Mouse (Mus musculus): Measurements from ENCODE around the gene Gsc2. TPM values are rescaled to one million over a fixed set of nuclear protein-coding genes. Genes with fewer than 3 reads are reported as not detected.
A peak's percentile ranks its signal among the peaks of the same experiment; 100 is the strongest.
"Not testable (repeated sequence)": the region's sequence is repeated elsewhere in the genome, so short reads cannot be mapped to it uniquely, and the experiment has no call there.

Gene Gsc2
- not detected in 2 replicates for polyA plus RNA-seq (2014; fragmentation: Nextera tagmentation; extraction: Ambion mirVana)

- no peak within 1 kb of the TSS for H3K27ac ChIP-seq (replicated peaks in 1 of 2; ENCODE audit: control insufficient read depth in 1 of 2, insufficient read depth in 1 of 2, low read depth in 2 of 2, low read length in 2 of 2)
- under 1% methylated on average over 94 of the region's 106 CpGs for WGBS
- H3K9ac ChIP-seq (ENCODE audit: low read length) = peak within 1 kb of the TSS; percentile 25; the same call in 1 of the 2 replicates
Measured at GRCm38 (mm10) chr16:17914307-17915249, at the start of gene Gsc2. Gene Gsc2, minus strand, starts transcription at chr16:17915059.

GRCm38 (mm10) chr16:17962091-17962490 lies 47.2 kb upstream of the Gsc2 start:
- no peaks in the 10 kb centered on the region for H3K27me3 ChIP-seq (ENCODE audit: control insufficient read depth, insufficient read depth, low read length)
- no peak overlapping the region for H3K4me2 ChIP-seq (ENCODE audit: low read length)
- H3K9me3 ChIP-seq (ENCODE audit: control insufficient read depth, low read length) = no peaks in the 10 kb centered on the region
- H3K36me3 ChIP-seq (ENCODE audit: control insufficient read depth, insufficient read depth, low read length) = no peaks in the 10 kb centered on the region
- H3K9ac ChIP-seq (ENCODE audit: low read length) = no peak overlapping the region
- no peak overlapping the region for H3K27ac ChIP-seq (replicated peaks in 1 of 2; ENCODE audit: control insufficient read depth in 1 of 2, insufficient read depth in 1 of 2, low read depth in 2 of 2, low read length in 2 of 2)
- ATAC-seq (ENCODE audit: insufficient number of reproducible peaks, insufficient read depth, low FRiP score, low read depth) = no peak
- H3K4me1 ChIP-seq (ENCODE audit: control insufficient read depth in 2 of 2, insufficient read depth in 2 of 2, low read length in 2 of 2) = no peaks in the 10 kb centered on the region
- H3K4me3 ChIP-seq (ENCODE audit: control insufficient read depth in 1 of 2, insufficient read depth in 1 of 2, low read depth in 1 of 2, low read length in 2 of 2) = no peak overlapping the region
- WGBS = 67% methylated on average over 7 of the region's 7 CpGs

More at GRCm38 (mm10) chr16:17914307-17915249, at the start of gene Gsc2:
- H3K36me3 ChIP-seq (ENCODE audit: control insufficient read depth, insufficient read depth, low read length) = no peaks in the 10 kb centered on the region
- ATAC-seq (ENCODE audit: insufficient number of reproducible peaks, insufficient read depth, low FRiP score, low read depth) = no peak
- H3K4me2 ChIP-seq (ENCODE audit: low read length) = peak within 1 kb of the TSS; percentile 70
- no peaks in the 10 kb centered on the region for H3K9me3 ChIP-seq (ENCODE audit: control insufficient read depth, low read length)
- peaks cover 67% of the 10 kb centered on the region for H3K27me3 ChIP-seq (ENCODE audit: control insufficient read depth, insufficient read depth, low read length)
- H3K4me3 ChIP-seq (ENCODE audit: control insufficient read depth in 1 of 2, insufficient read depth in 1 of 2, low read depth in 1 of 2, low read length in 2 of 2) = peak within 1 kb of the TSS; percentile 7 to 38; a peak in 3 of 4 replicates
- peaks cover 3 to 17% of the 10 kb centered on the region in 2 experiments for H3K4me1 ChIP-seq (ENCODE audit: control insufficient read depth in 2 of 2, insufficient read depth in 2 of 2, low read length in 2 of 2)

- H3K4me1 ChIP-seq (ENCODE audit: control insufficient read depth in 2 of 2, insufficient read depth in 2 of 2, low read length in 2 of 2); H3K9ac ChIP-seq (ENCODE audit: low read length); H3K4me3 ChIP-seq (ENCODE audit: control insufficient read depth in 1 of 2, insufficient read depth in 1 of 2, low read depth in 1 of 2, low read length in 2 of 2); ATAC-seq (ENCODE audit: insufficient number of reproducible peaks, insufficient read depth, low FRiP score, low read depth); H3K4me2 ChIP-seq (ENCODE audit: low read length); H3K27me3 ChIP-seq (ENCODE audit: control insufficient read depth, insufficient read depth, low read length); H3K27ac ChIP-seq (replicated peaks in 1 of 2; ENCODE audit: control insufficient read depth in 1 of 2, insufficient read depth in 1 of 2, low read depth in 2 of 2, low read length in 2 of 2); H3K36me3 ChIP-seq (ENCODE audit: control insufficient read depth, insufficient read depth, low read length); H3K9me3 ChIP-seq (ENCODE audit: control insufficient read depth, low read length): not testable (repeated sequence)
- 96% methylated on average over 15 of the region's 17 CpGs for WGBS
Measured at GRCm38 (mm10) chr16:17956052-17956638, 41.3 kb upstream of the Gsc2 start.

- Histone ChIP-seq H3K4me2 (ENCODE audit: low read length) (no peak overlapping the region), H3K27ac (replicated peaks in 1 of 2; ENCODE audit: control insufficient read depth in 1 of 2, insufficient read depth in 1 of 2, low read depth in 2 of 2, low read length in 2 of 2) (no peak overlapping the region), H3K4me1 (ENCODE audit: control insufficient read depth in 2 of 2, insufficient read depth in 2 of 2, low read length in 2 of 2) (no peaks in the 10 kb centered on the region), H3K4me3 (ENCODE audit: control insufficient read depth in 1 of 2, insufficient read depth in 1 of 2, low read depth in 1 of 2, low read length in 2 of 2) (no peak overlapping the region), H3K9ac (ENCODE audit: low read length) (no peak overlapping the region), H3K36me3 (ENCODE audit: control insufficient read depth, insufficient read depth, low read length) (no peaks in the 10 kb centered on the region), H3K27me3 (ENCODE audit: control insufficient read depth, insufficient read depth, low read length) (no peaks in the 10 kb centered on the region), H3K9me3 (ENCODE audit: control insufficient read depth, low read length) (no peaks in the 10 kb centered on the region)
- 68% methylated on average over 3 of the region's 4 CpGs for WGBS
- ATAC-seq (ENCODE audit: insufficient number of reproducible peaks, insufficient read depth, low FRiP score, low read depth) = no peak
Measured at GRCm38 (mm10) chr16:17951618-17952017, 36.8 kb upstream of the Gsc2 start.

GRCm38 (mm10) chr16:17950068-17950467 lies 35.2 kb upstream of the Gsc2 start:
- Histone ChIP-seq H3K4me2 (ENCODE audit: low read length) (no peak overlapping the region), H3K9ac (ENCODE audit: low read length) (no peak overlapping the region), H3K4me3 (ENCODE audit: control insufficient read depth in 1 of 2, insufficient read depth in 1 of 2, low read depth in 1 of 2, low read length in 2 of 2) (no peak overlapping the region), H3K27ac (replicated peaks in 1 of 2; ENCODE audit: control insufficient read depth in 1 of 2, insufficient read depth in 1 of 2, low read depth in 2 of 2, low read length in 2 of 2) (no peak overlapping the region), H3K4me1 (ENCODE audit: control insufficient read depth in 2 of 2, insufficient read depth in 2 of 2, low read length in 2 of 2) (no peaks in the 10 kb centered on the region), H3K27me3 (ENCODE audit: control insufficient read depth, insufficient read depth, low read length) (no peaks in the 10 kb centered on the region), H3K9me3 (ENCODE audit: control insufficient read depth, low read length) (no peaks in the 10 kb centered on the region), H3K36me3 (ENCODE audit: control insufficient read depth, insufficient read depth, low read length) (no peaks in the 10 kb centered on the region)
- ATAC-seq (ENCODE audit: insufficient number of reproducible peaks, insufficient read depth, low FRiP score, low read depth) = no peak
- WGBS = 67% methylated on average over 4 of the region's 4 CpGs

GRCm38 (mm10) chr16:17949421-17949877 lies 34.6 kb upstream of the Gsc2 start:
- WGBS = 50% methylated on average over 2 of the region's 2 CpGs
- H3K9me3 ChIP-seq (ENCODE audit: control insufficient read depth, low read length) = no peaks in the 10 kb centered on the region
- H3K27ac ChIP-seq (replicated peaks in 1 of 2; ENCODE audit: control insufficient read depth in 1 of 2, insufficient read depth in 1 of 2, low read depth in 2 of 2, low read length in 2 of 2) = no peak overlapping the region
- no peaks in the 10 kb centered on the region for H3K36me3 ChIP-seq (ENCODE audit: control insufficient read depth, insufficient read depth, low read length)
- no peak overlapping the region for H3K9ac ChIP-seq (ENCODE audit: low read length)
- H3K27me3 ChIP-seq (ENCODE audit: control insufficient read depth, insufficient read depth, low read length) = no peaks in the 10 kb centered on the region
- no peak overlapping the region for H3K4me2 ChIP-seq (ENCODE audit: low read length)
- no peak overlapping the region for H3K4me3 ChIP-seq (ENCODE audit: control insufficient read depth in 1 of 2, insufficient read depth in 1 of 2, low read depth in 1 of 2, low read length in 2 of 2)
- no peak for ATAC-seq (ENCODE audit: insufficient number of reproducible peaks, insufficient read depth, low FRiP score, low read depth)
- H3K4me1 ChIP-seq (ENCODE audit: control insufficient read depth in 2 of 2, insufficient read depth in 2 of 2, low read length in 2 of 2) = no peaks in the 10 kb centered on the region

GRCm38 (mm10) chr16:17945081-17945831 lies 30.4 kb upstream of the Gsc2 start:
- no peak overlapping the region for H3K4me2 ChIP-seq (ENCODE audit: low read length)
- no peak for ATAC-seq (ENCODE audit: insufficient number of reproducible peaks, insufficient read depth, low FRiP score, low read depth)
- H3K4me1 ChIP-seq (ENCODE audit: control insufficient read depth in 2 of 2, insufficient read depth in 2 of 2, low read length in 2 of 2) = no peaks in the 10 kb centered on the region
- no peak overlapping the region for H3K4me3 ChIP-seq (ENCODE audit: control insufficient read depth in 1 of 2, insufficient read depth in 1 of 2, low read depth in 1 of 2, low read length in 2 of 2)
- H3K9me3 ChIP-seq (ENCODE audit: control insufficient read depth, low read length) = no peaks in the 10 kb centered on the region
- H3K27me3 ChIP-seq (ENCODE audit: control insufficient read depth, insufficient read depth, low read length) = no peaks in the 10 kb centered on the region; the same call in 1 of the 2 replicates
- H3K36me3 ChIP-seq (ENCODE audit: control insufficient read depth, insufficient read depth, low read length) = no peaks in the 10 kb centered on the region
- 44% methylated on average over 7 of the region's 7 CpGs for WGBS
- H3K9ac ChIP-seq (ENCODE audit: low read length) = no peak overlapping the region
- H3K27ac ChIP-seq (replicated peaks in 1 of 2; ENCODE audit: control insufficient read depth in 1 of 2, insufficient read depth in 1 of 2, low read depth in 2 of 2, low read length in 2 of 2) = no peak overlapping the region

Measured in heart, embryonic 14.5 days (tissue).